Mouse (Mus musculus) G1E (cell line): ENCODE data around the gene Lrriq3. TPM values are rescaled to one million over a fixed set of nuclear protein-coding genes. Genes with fewer than 3 reads are reported as not detected.

Experiments used
- ATAC-seq: 2 replicates; pipeline ENCODE4 v1.8.0; 2016; ENCODE audit warnings: mild to moderate bottlenecking; ENCODE audit not compliant: insufficient number of reproducible peaks, poor library complexity, low FRiP score, severe bottlenecking; ENCODE audit errors: extremely low read depth
- DNase-seq: peaks from one replicate; pipeline ENCODE4 v3.0.0; 2012; ENCODE audit warnings: low spot score
- H3K27me3 ChIP-seq: 2 replicates; pipeline ENCODE4 v1.6.1; 2012; ENCODE audit warnings: mild to moderate bottlenecking, low read length, inconsistent platforms; ENCODE audit not compliant: insufficient read depth
- H3K36me3 ChIP-seq: replicated peaks from 2 replicates; pipeline ENCODE3; 2012; ENCODE audit warnings: mild to moderate bottlenecking, inconsistent platforms
- H3K4me1 ChIP-seq: 2 replicates; pipeline ENCODE4 v1.6.1; 2012; ENCODE audit warnings: low read depth, low read length, inconsistent platforms, mixed read lengths; ENCODE audit not compliant: insufficient read depth
- H3K4me3 ChIP-seq: 2 replicates; pipeline ENCODE4 v1.5.1; 2012; ENCODE audit warnings: low read depth, mild to moderate bottlenecking, inconsistent platforms, low read length, moderate library complexity, mixed read lengths
- H3K9me3 ChIP-seq: replicated peaks from 2 replicates; pipeline ENCODE4 v1.6.1; 2012; ENCODE audit warnings: inconsistent platforms
- CTCF ChIP-seq: IDR thresholded peaks from 2 replicates; pipeline ENCODE4 v1.5.1; 2012; ENCODE audit warnings: low read depth, low read length, inconsistent platforms, mixed read lengths
- GATA1 ChIP-seq: IDR thresholded peaks from 2 replicates; pipeline ENCODE4 v1.6.1; 2012; ENCODE audit warnings: borderline replicate concordance, low read length, inconsistent platforms, mixed read lengths
- GATA2 ChIP-seq: IDR thresholded peaks from 2 replicates; pipeline ENCODE4 v1.6.1; 2012; ENCODE audit warnings: low read depth, low read length, inconsistent platforms, borderline replicate concordance
- POLR2AphosphoS5 ChIP-seq: IDR thresholded peaks from 2 replicates; pipeline ENCODE4 v1.6.1; 2012; ENCODE audit warnings: low read depth, low read length, inconsistent platforms; ENCODE audit not compliant: insufficient replicate concordance
- TAL1 ChIP-seq: conservative IDR thresholded peaks from 2 replicates; pipeline ENCODE4 v1.6.1; 2012; ENCODE audit warnings: low read depth, low read length, inconsistent platforms, mixed read lengths
- polyA plus RNA-seq: library from polyadenylated mRNA; stranded (reverse); fragments of >175 nt; gene quantifications from 2 replicates; pipeline ENCODE4 v1.2.3, GENCODE M21; 2012
- total RNA-seq, 2 experiments: library from RNA; stranded (forward) in 1 of 2; stranded (reverse) in 1 of 2; fragments of 200-1000 nt in 1 of 2; fragments of >200 nt in 1 of 2; fragmentation: Nextera tagmentation in 1 of 2; gene quantifications; 2 replicates each; pipeline ENCODE4 v1.2.3; 2014 to 2017

Gene Lrriq3
- total and polyA plus RNA-seq, 3 experiments = 0.17 to 2.0 (median 1.9) TPM

DNA sequence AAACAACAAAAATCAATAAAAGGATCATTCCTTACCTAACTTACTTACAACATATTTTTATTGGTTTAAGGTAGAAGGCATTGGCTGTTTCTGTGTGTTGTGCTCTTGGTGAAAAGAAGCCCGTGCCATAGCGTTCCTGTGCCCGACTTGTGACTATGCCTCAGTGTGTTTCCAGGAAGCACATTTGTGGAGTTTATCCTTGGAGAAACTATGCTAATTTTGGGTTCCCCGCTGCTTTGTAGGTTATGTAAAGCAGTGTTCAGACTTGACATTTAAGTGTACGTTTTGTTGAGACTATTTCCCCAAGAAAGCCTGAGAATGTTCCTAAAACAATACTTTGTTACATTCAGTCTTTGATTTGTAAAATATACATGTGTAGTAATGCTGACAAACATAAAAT is 44.5 kb downstream of the Lrriq3 start:
- Histone ChIP-seq H3K9me3 (peaks cover 2% of the 10 kb centered on the region; the same call in 1 of the 2 replicates), H3K4me1 (no peaks in the 10 kb centered on the region), H3K4me3 (no peak overlapping the region), H3K36me3 (no peaks in the 10 kb centered on the region), H3K27me3 (no peaks in the 10 kb centered on the region)
- TF ChIP-seq TAL1 (no peak), GATA2 (no peak), CTCF (no peak)
- ATAC-seq (no peak), DNase-seq (no peak)

DNA sequence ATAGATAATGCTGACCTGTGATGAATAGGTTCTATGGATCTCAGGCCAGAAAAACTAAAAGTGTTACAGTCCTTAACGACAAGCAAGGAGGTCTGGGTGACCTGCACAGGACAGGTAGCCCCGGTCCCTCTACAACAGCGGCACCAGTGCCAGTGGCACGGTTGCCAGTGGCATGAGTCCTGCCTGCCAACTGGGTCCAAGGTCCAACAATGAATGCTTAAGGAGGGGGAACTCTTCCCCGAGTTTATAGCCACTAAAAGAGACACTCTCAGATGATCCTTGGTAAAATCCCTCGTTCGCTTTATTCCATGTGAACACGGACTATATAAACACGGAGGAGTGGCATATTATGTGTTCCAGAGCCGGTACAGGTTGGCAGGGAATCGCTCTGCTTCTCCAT is 47.8 kb downstream of the Lrriq3 start:
- TF ChIP-seq GATA2 (no peak), POLR2AphosphoS5 (no peak), CTCF (no peak), TAL1 (no peak), GATA1 (no peak)
- Histone ChIP-seq H3K27me3 (no peaks in the 10 kb centered on the region), H3K4me1 (no peaks in the 10 kb centered on the region), H3K36me3 (no peaks in the 10 kb centered on the region), H3K4me3 (no peak overlapping the region), H3K9me3 (peaks cover 2% of the 10 kb centered on the region; the same call in 1 of the 2 replicates)
- no peak for ATAC-seq
- no peak for DNase-seq

DNA sequence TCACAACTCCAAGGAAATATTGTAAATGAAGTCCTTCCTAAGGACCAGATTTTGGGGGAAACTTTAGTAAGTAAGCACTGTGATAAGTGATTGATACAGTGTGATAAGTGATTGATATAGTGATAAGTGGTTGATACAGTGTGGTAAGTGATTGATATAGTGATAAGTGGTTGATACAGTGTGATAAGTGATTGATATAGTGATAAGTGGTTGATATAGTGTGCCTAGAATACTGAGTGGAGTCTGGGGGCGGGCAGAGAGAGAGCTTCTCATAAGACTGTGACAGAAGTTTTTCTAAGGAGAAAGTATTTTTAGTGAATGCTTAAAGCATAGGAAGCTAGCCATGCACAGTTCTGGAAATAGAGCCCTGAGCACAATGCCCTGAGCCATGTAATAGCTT is 51.1 kb downstream of the Lrriq3 start:
- no peaks in the 10 kb centered on the region for H3K27me3 ChIP-seq
- peaks cover 2% of the 10 kb centered on the region; the same call in 1 of the 2 replicates for H3K9me3 ChIP-seq
- DNase-seq (no peak), ATAC-seq (no peak)
- H3K36me3 ChIP-seq = no peaks in the 10 kb centered on the region
- H3K4me1 ChIP-seq = no peaks in the 10 kb centered on the region
- no peak overlapping the region for H3K4me3 ChIP-seq
- TF ChIP-seq GATA2 = no peak
- no peak for TF ChIP-seq POLR2AphosphoS5
- no peak for TF ChIP-seq TAL1
- no peak for TF ChIP-seq GATA1
- no peak for TF ChIP-seq CTCF

DNA sequence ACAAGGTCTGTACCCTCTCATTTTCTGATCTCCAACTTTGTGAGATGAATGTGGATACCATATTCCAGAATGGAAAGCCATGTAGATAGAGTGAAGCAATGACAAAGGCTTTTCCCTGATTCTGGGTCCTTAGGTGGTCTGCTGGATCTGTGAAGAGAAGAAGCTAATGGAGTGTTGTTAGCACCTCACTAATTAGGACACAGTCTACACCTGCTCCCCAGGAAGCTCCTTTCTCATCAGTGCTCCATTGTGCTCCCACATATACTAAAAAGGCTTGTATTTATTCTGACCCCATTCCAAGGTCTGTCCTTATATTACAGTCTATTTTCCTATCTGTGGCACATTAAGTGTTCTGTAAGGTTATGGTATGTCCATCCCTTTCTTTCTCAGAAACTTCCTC is 68.6 kb downstream of the Lrriq3 start:
- ATAC-seq = no peak
- DNase-seq = no peak
- H3K9me3 ChIP-seq = peaks cover 14% of the 10 kb centered on the region

DNA sequence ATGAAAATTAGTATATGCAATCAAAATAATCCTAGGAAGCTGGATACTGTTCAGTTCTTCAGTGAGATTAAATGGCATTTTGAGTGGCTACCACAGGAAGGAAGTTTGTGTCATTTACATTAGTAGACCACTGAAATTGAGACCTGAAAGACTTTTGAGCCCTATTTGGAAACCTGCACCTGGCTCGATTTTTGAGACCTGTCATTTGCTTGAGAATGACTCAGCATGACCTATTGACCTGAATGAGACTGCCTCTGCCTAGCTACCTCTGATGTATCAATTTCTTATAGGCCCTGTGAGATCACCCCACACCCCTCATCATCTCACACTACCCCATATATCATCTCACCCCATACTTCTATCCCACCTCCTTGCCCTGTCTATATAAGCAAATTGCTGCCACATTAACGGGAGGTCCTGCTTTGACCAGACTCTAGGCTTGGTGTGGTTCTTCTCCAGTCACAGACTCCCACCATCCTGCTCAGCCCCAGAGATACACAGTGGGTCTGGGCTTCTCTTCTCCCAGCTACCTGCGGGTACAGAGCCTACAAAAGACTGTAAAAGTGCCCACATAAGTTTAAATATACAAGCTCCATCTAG is 87.2 kb downstream of the Lrriq3 start:
- ATAC-seq = no peak
- TF ChIP-seq POLR2AphosphoS5 (no peak), CTCF (no peak), GATA2 (no peak), TAL1 (no peak), GATA1 (no peak)
- H3K4me1 ChIP-seq = no peaks in the 10 kb centered on the region
- DNase-seq = no peak
- no peak overlapping the region for H3K4me3 ChIP-seq
- H3K36me3 ChIP-seq = no peaks in the 10 kb centered on the region
- no peaks in the 10 kb centered on the region for H3K27me3 ChIP-seq
- peaks cover 3% of the 10 kb centered on the region; the same call in 1 of the 2 replicates for H3K9me3 ChIP-seq

More for the DNA sequence above, 68.6 kb downstream of the Lrriq3 start:
- TF ChIP-seq GATA1 (no peak), GATA2 (no peak), CTCF (no peak), POLR2AphosphoS5 (no peak), TAL1 (no peak)
- H3K36me3 ChIP-seq = no peaks in the 10 kb centered on the region
- no peaks in the 10 kb centered on the region for H3K4me1 ChIP-seq
- H3K4me3 ChIP-seq = no peak overlapping the region
- no peaks in the 10 kb centered on the region for H3K27me3 ChIP-seq

DNA sequence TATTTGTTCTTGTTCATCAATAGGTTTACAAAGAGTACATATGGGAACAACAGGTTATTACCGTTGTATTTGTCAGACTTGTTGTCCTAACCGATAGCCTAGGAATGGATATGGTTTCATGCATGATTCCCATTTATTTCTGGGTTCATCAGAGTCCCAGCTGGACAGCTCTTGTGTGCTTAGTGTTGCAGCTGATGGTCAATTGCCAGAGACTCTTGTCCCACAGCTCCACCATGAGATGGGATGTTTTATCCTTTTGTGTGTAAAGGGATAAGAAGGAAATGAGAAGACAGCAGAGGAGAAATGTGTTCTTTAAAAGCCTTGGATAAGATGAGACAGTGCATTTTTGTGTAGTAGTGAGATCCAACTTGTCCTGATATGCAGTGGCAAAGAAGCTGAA is 93.2 kb downstream of the Lrriq3 start:
- no peak for TF ChIP-seq CTCF
- no peak for TF ChIP-seq GATA1
- TF ChIP-seq GATA2 = no peak
- no peak for TF ChIP-seq TAL1
- no peak for DNase-seq
- Histone ChIP-seq H3K4me1 (no peaks in the 10 kb centered on the region), H3K36me3 (no peaks in the 10 kb centered on the region), H3K27me3 (no peaks in the 10 kb centered on the region), H3K9me3 (peaks cover 3% of the 10 kb centered on the region; the same call in 1 of the 2 replicates), H3K4me3 (no peak overlapping the region)
- ATAC-seq = no peak

DNA sequence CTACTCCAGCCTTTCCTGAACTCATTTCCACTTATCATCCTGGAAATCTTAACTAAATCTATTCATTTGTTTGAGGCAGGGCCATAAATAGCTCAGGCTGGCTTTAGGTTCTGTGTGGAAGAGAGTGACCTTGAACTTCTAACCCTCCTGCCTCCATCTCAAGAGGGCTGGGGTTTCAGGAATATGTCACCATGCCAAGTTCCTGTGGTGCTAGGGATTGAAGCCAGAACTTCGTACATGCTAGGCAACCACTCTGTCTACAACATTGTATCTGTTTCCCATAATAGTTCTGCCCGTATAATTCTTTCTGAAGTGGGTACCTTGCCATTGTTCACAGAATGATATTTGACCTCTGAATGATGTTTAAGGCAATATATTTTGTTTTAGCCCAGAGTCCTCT is 95.6 kb downstream of the Lrriq3 start:
- ATAC-seq (no peak), DNase-seq (no peak)
- TF ChIP-seq TAL1 (no peak), GATA1 (no peak), POLR2AphosphoS5 (no peak), GATA2 (no peak), CTCF (no peak)
- H3K36me3 ChIP-seq = no peaks in the 10 kb centered on the region
- H3K4me1 ChIP-seq = no peaks in the 10 kb centered on the region
- H3K4me3 ChIP-seq = no peak overlapping the region
- peaks cover 3% of the 10 kb centered on the region; the same call in 1 of the 2 replicates for H3K9me3 ChIP-seq
- no peaks in the 10 kb centered on the region for H3K27me3 ChIP-seq
